Mouse (Mus musculus) ES-E14 (cell line): ENCODE data around the gene Cmtm2a.

Source experiments
- CHD2 ChIP-seq: IDR thresholded peaks from 2 replicates; pipeline ENCODE4 v1.6.1; 2014; ENCODE audit warnings: mild to moderate bottlenecking, low read depth, low read length, inconsistent platforms
- HCFC1 ChIP-seq: IDR thresholded peaks from 2 replicates; pipeline ENCODE4 v1.6.1; 2012; ENCODE audit warnings: low read length, inconsistent platforms, borderline replicate concordance; ENCODE audit not compliant: insufficient read depth
- ZC3H11A ChIP-seq: IDR thresholded peaks from 2 replicates; pipeline ENCODE4 v1.6.1; 2012; ENCODE audit warnings: low read depth, mild to moderate bottlenecking, inconsistent platforms, low read length, borderline replicate concordance

DNA sequence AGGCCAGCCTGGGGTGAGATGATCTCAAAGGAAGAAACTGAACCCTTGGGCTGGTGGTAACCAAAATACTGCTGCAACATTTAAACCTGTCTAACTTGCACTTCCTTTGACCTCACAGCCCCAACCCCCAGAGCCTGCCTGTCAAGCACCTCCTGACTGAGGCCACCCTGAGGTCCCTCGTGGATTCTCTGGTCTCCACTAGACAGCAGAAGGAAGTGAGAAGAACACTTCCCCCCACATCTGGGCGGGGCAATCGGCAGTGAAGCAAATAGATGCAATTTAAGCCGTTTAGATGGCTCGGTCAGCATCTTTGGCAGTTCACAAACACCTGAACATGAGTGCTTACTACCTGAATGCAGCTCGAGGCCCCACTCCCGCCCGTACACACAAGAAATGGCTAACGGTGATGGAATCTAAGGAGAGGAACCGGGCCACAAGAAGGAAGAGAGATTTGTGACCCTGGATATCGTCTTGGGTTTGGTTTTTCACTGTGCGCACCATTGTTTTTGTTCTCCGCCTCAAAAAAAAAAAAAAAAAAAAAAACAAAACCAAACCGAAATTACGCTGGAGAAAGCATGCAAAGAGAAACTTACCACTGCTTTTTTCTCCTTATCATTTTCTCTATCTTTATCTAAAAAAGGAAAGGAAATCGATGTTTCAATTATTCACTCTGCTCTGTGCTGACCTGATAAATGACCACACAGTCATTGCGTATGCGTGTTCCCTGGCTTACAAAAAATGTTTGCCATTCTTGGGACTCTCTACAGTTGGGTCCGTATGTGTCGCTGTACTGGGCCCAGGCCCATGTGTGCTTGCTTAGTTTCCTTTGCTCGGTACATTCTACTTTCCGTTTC lies 45.7 kb downstream of the Cmtm2a start:
- no peak for TF ChIP-seq CHD2
- no peak for TF ChIP-seq ZC3H11A
- no peak for TF ChIP-seq HCFC1
